Mouse (Mus musculus) urinary bladder, postnatal 25 days (tissue): ENCODE measurements around the gene Mafg.
"Not testable (repeated sequence)": the region's sequence is repeated elsewhere in the genome, so short reads cannot be mapped to it uniquely, and the experiment has no call there.

Source experiments
- DNase-seq: peaks from one replicate; pipeline ENCODE4 v3.0.0; 2022; ENCODE audit warnings: low spot score

The Mafg gene

GRCm38 (mm10) chr11:120597240-120598235 lies 35.9 kb downstream of the Mafg start:
- no peak for DNase-seq

- DNase-seq = no peak
Measured at GRCm38 (mm10) chr11:120588531-120588930, 44.9 kb downstream of the Mafg start.

GRCm38 (mm10) chr11:120583937-120584336 lies 49.5 kb downstream of the Mafg start:
- no peak for DNase-seq

GRCm38 (mm10) chr11:120582982-120583293 lies 50.5 kb downstream of the Mafg start:
- DNase-seq = not testable (repeated sequence)

- no peak for DNase-seq
Measured at GRCm38 (mm10) chr11:120582268-120582981, 51.0 kb downstream of the Mafg start.

GRCm38 (mm10) chr11:120581490-120582267 lies 51.7 kb downstream of the Mafg start, which contains the start of gene Arhgdia:
Gene Arhgdia, minus strand, starts transcription at chr11:120581624.
- peak; percentile 88 for DNase-seq

GRCm38 (mm10) chr11:120580871-120581331 lies 52.5 kb downstream of the Mafg start:
- peak; percentile 45 for DNase-seq

- peak; percentile 24 for DNase-seq
Measured at GRCm38 (mm10) chr11:120580190-120580589, 53.2 kb downstream of the Mafg start.

GRCm38 (mm10) chr11:120579316-120580107 lies 53.9 kb downstream of the Mafg start:
- peak; percentile 71 for DNase-seq

GRCm38 (mm10) chr11:120578694-120579243 lies 54.6 kb downstream of the Mafg start:
- DNase-seq = no peak

- DNase-seq = no peak
Measured at GRCm38 (mm10) chr11:120578024-120578693, 55.2 kb downstream of the Mafg start.

- no peak for DNase-seq
Measured at GRCm38 (mm10) chr11:120577211-120578023, 56.0 kb downstream of the Mafg start.

GRCm38 (mm10) chr11:120576365-120576981 lies 56.9 kb downstream of the Mafg start:
- DNase-seq = no peak

- no peak for DNase-seq
Measured at GRCm38 (mm10) chr11:120575940-120576339, 57.5 kb downstream of the Mafg start.
